Mouse (Mus musculus) liver, embryonic 15.5 days (tissue): ENCODE data around the gene Sestd1. TPM values are rescaled to one million over a fixed set of nuclear protein-coding genes. Genes with fewer than 3 reads are reported as not detected.

Experiments used
- ATAC-seq: fragments of 200-750 bp; cut with Nextera tagmentation; 2 replicates; pipeline ENCODE4 v1.8.0; 2017; ENCODE audit warnings: moderate number of reproducible peaks, mild to moderate bottlenecking, moderate library complexity; ENCODE audit not compliant: insufficient read depth
- H3K27ac ChIP-seq: fragments of 300-500 bp; sonication (generic); replicated peaks from 2 replicates; pipeline ENCODE4 v1.5.1; 2015; ENCODE audit warnings: mild to moderate bottlenecking, inconsistent platforms
- H3K27me3 ChIP-seq: fragments of 300-500 bp; sonication (generic); 2 replicates; pipeline ENCODE4 v1.6.1; 2015; ENCODE audit warnings: mild to moderate bottlenecking, inconsistent platforms
- H3K36me3 ChIP-seq: fragments of 300-500 bp; sonication (generic); replicated peaks from 2 replicates; pipeline ENCODE4 v1.6.1; 2015; ENCODE audit warnings: moderate library complexity, mild to moderate bottlenecking, inconsistent platforms
- H3K4me1 ChIP-seq: fragments of 300-500 bp; sonication (generic); replicated peaks from 2 replicates; pipeline ENCODE4 v1.6.1; 2015; ENCODE audit warnings: inconsistent platforms
- H3K4me2 ChIP-seq: fragments of 300-500 bp; sonication (generic); 2 replicates; pipeline ENCODE4 v1.6.1; 2015; ENCODE audit warnings: moderate library complexity, mild to moderate bottlenecking, inconsistent platforms
- H3K4me3 ChIP-seq: fragments of 300-500 bp; sonication (generic); replicated peaks from 2 replicates; pipeline ENCODE4 v1.5.1; 2015; ENCODE audit warnings: mild to moderate bottlenecking, inconsistent platforms
- H3K9ac ChIP-seq: fragments of 300-500 bp; sonication (generic); 2 replicates; pipeline ENCODE4 v1.6.1; 2015; ENCODE audit warnings: moderate library complexity, mild to moderate bottlenecking, inconsistent platforms
- H3K9me3 ChIP-seq: fragments of 300-500 bp; sonication (generic); replicated peaks from 2 replicates; pipeline ENCODE4 v1.6.1; 2016; ENCODE audit warnings: inconsistent platforms
- WGBS: fragments of 180-500 bp; shearing (Covaris S2); methylation state at CpG from one replicate; pipeline ENCODE4 v1.1.7; 2015; ENCODE audit warnings: mixed read lengths; ENCODE audit not compliant: insufficient replicate concordance; 5-methylcytosine and 5-hydroxymethylcytosine counted together
- polyA plus RNA-seq: library from polyadenylated mRNA; unstranded; fragments of >200 nt; fragmentation: Nextera tagmentation; extraction: Ambion mirVana; gene quantifications from 2 replicates; pipeline ENCODE4 v1.2.1, GENCODE M21; 2015

Gene Sestd1
- polyA plus RNA-seq, 1 experiment from 2014 or later = 0.58 TPM

DNA sequence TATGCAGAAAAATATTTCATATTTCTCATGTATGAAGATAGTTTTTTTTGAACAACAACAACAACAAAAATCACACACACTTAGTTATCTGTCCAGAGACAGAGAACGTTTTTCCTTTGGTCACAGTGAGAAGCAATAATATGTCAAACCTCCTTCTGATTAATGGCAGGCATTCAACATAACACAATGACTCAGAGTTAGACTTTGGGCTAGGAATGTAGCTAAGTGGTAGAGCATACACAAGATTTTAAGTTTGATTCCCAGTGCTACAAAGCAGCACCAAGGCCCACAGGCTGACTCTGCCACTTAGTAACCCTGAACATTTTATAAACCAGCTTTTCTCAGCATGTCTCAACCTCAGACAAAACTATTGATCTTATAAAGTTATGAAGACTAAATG, 145.5 kb downstream of the Sestd1 start:
- H3K9me3 ChIP-seq = no peaks in the 10 kb centered on the region
- no peak overlapping the region for H3K4me2 ChIP-seq
- no peaks in the 10 kb centered on the region for H3K27me3 ChIP-seq
- H3K4me1 ChIP-seq = no peaks in the 10 kb centered on the region
- no peak overlapping the region for H3K9ac ChIP-seq
- H3K36me3 ChIP-seq = no peaks in the 10 kb centered on the region
- WGBS = 26% methylated on average over 1 of the region's 1 CpGs
- H3K4me3 ChIP-seq = no peak overlapping the region
- no peak for ATAC-seq
- no peak overlapping the region for H3K27ac ChIP-seq

- Histone ChIP-seq H3K4me2 (no peak overlapping the region), H3K4me3 (no peak overlapping the region), H3K4me1 (no peaks in the 10 kb centered on the region), H3K9me3 (no peaks in the 10 kb centered on the region), H3K27ac (no peak overlapping the region), H3K36me3 (no peaks in the 10 kb centered on the region), H3K27me3 (no peaks in the 10 kb centered on the region), H3K9ac (no peak overlapping the region)
- ATAC-seq = no peak
- 80% methylated on average over 1 of the region's 1 CpGs for WGBS
Measured at GRCm38 (mm10) chr2:77133407-77133806, 147.0 kb downstream of the Sestd1 start.

Other genes starting within 250 kb of the Sestd1 start
- gene Ccdc141, start 110.0 kb downstream of the Sestd1 start, polyA plus RNA-seq = 0.81 and 1.4 TPM in 2 replicates